Mouse (Mus musculus): Measurements from ENCODE around the gene Rpl3. TPM values are rescaled to one million over a fixed set of nuclear protein-coding genes. Genes with fewer than 3 reads are reported as not detected.
A peak's percentile ranks its signal among the peaks of the same experiment; 100 is the strongest.
"Not testable (repeated sequence)": the region's sequence is repeated elsewhere in the genome, so short reads cannot be mapped to it uniquely, and the experiment has no call there.

Rpl3 gene
- total RNA-seq (2021), result 10 to 100 TPM; 37.2 to 48.3 TPM
- long read RNA-seq, experiment 1, transcript Rpl3-201 (10 exons, 1,351 nt), result major isoform, 48 of 59 reads
- long read RNA-seq, experiment 1, partial matches to known transcripts, result 5 of 59 reads
- long read RNA-seq, experiment 1, other reads (novel, unspliced or antisense), result 5 of 59 reads
- long read RNA-seq, experiment 2, transcript Rpl3-201 (10 exons, 1,351 nt), result major isoform, 68 of 77 reads
- long read RNA-seq, experiment 2, partial matches to known transcripts, result 4 of 77 reads
- long read RNA-seq, experiment 2, other reads (novel, unspliced or antisense), result 5 of 77 reads

GRCm38 (mm10) chr15:80091121-80091955 is at the start of gene Rpl3, which contains the start of gene Syngr1:
TSS of gene Rpl3 (minus strand) at chr15:80091868.
TSS of gene Syngr1 (plus strand) at chr15:80091334.
- peak; percentile 71 for DNase-seq (ENCODE audit: low spot score)

- DNase-seq (ENCODE audit: low spot score), result no peak
Observed at GRCm38 (mm10) chr15:80140878-80141277, 49.2 kb upstream of the Rpl3 start.

GRCm38 (mm10) chr15:80140302-80140701 is 48.6 kb upstream of the Rpl3 start:
- no peak for DNase-seq (ENCODE audit: low spot score)

- DNase-seq (ENCODE audit: low spot score), result no peak
Observed at GRCm38 (mm10) chr15:80137945-80138791, 46.5 kb upstream of the Rpl3 start.

- no peak for DNase-seq (ENCODE audit: low spot score)
Observed at GRCm38 (mm10) chr15:80136645-80137044, 45.0 kb upstream of the Rpl3 start.

GRCm38 (mm10) chr15:80135499-80135898 is 43.8 kb upstream of the Rpl3 start:
- no peak for DNase-seq (ENCODE audit: low spot score)

GRCm38 (mm10) chr15:80134450-80134847 is 42.8 kb upstream of the Rpl3 start:
- DNase-seq (ENCODE audit: low spot score), result no peak

- peak; percentile 33 for DNase-seq (ENCODE audit: low spot score)
Observed at GRCm38 (mm10) chr15:80133682-80134449, 42.2 kb upstream of the Rpl3 start.

GRCm38 (mm10) chr15:80132993-80133586 is 41.4 kb upstream of the Rpl3 start, which contains the start of gene Tab1:
TSS of gene Tab1 (plus strand) at chr15:80133127.
- peak; percentile 91 for DNase-seq (ENCODE audit: low spot score)

GRCm38 (mm10) chr15:80132452-80132851 is 40.8 kb upstream of the Rpl3 start:
- no peak for DNase-seq (ENCODE audit: low spot score)

- DNase-seq (ENCODE audit: low spot score), result no peak
Observed at GRCm38 (mm10) chr15:80131421-80131820, 39.8 kb upstream of the Rpl3 start.

- DNase-seq (ENCODE audit: low spot score), result no peak
Observed at GRCm38 (mm10) chr15:80130689-80131088, 39.0 kb upstream of the Rpl3 start.

GRCm38 (mm10) chr15:80129982-80130381 is 38.3 kb upstream of the Rpl3 start:
- no peak for DNase-seq (ENCODE audit: low spot score)

- DNase-seq (ENCODE audit: low spot score), result no peak
Observed at GRCm38 (mm10) chr15:80127191-80127590, 35.5 kb upstream of the Rpl3 start.

- no peak for DNase-seq (ENCODE audit: low spot score)
Observed at GRCm38 (mm10) chr15:80124651-80125050, 33.0 kb upstream of the Rpl3 start.

GRCm38 (mm10) chr15:80122431-80122830 is 30.8 kb upstream of the Rpl3 start:
- not testable (repeated sequence) for DNase-seq (ENCODE audit: low spot score)

GRCm38 (mm10) chr15:80121721-80122325 is 30.2 kb upstream of the Rpl3 start:
- DNase-seq (ENCODE audit: low spot score), result no peak

- DNase-seq (ENCODE audit: low spot score), result no peak
Observed at GRCm38 (mm10) chr15:80119076-80119475, 27.4 kb upstream of the Rpl3 start.

GRCm38 (mm10) chr15:80117154-80117553 is 25.5 kb upstream of the Rpl3 start:
- no peak for DNase-seq (ENCODE audit: low spot score)

Measured in gastrocnemius, adult 18-20 months (tissue).